Mouse (Mus musculus): Measurements from ENCODE around the gene Atp8b5.
A peak's percentile ranks its signal among the peaks of the same experiment; 100 is the strongest.

The Atp8b5 gene

DNA sequence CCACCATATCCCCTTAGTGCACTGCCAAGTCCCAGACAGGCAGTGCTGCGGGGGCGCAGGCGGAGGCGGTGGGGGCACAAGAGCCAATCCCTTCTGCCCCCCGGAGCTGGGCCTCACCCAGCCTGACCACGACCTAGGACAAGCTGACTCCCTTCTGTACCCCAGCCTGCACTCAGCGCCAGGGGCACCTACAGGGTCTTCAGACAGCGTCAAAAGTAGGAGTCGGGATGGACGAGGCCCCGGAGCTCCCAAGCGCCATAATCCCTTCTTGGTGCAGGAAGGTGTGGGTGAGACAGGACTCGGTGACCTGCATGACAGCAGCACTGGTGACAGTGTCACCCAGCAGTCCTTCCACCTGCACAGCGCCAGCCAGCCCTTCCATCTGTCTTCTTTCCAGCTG is 147.8 kb downstream of the Atp8b5 start:
- no peak for DNase-seq (ENCODE audit: low spot score in 2 of 2)

- DNase-seq (ENCODE audit: low spot score in 2 of 2) = no peak
These were observed 148.5 kb downstream of the Atp8b5 start for GRCm38 (mm10) chr4:43415221-43416070.

- no peak for DNase-seq (ENCODE audit: low spot score in 2 of 2)
These were observed 149.1 kb downstream of the Atp8b5 start for GRCm38 (mm10) chr4:43416071-43416490.

GRCm38 (mm10) chr4:43417269-43418062 is 150.5 kb downstream of the Atp8b5 start:
- DNase-seq (ENCODE audit: low spot score in 2 of 2) = no peak

DNA sequence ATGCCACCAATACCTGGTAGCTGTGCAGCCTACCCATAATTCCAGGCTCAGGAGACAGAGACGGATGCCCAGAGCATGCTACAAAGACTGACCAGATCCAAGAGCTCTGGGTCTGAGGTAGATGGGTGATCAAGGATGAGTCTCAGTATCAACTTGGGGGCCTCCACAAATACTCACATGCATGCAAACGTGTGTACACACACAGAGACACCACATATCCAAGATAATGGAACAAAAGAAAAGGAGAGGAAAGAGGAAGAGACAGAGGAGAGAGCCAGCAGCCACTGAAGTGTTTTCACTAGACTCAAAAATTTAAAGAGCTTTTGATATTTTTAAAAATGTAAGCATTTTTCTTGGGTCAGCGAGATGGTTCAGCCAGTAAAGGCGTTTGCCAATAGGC is 151.5 kb downstream of the Atp8b5 start:
- DNase-seq (ENCODE audit: low spot score in 2 of 2) = no peak

GRCm38 (mm10) chr4:43418973-43419656 is 152.2 kb downstream of the Atp8b5 start:
- DNase-seq (ENCODE audit: low spot score in 2 of 2) = no peak

GRCm38 (mm10) chr4:43419801-43420281 is 152.9 kb downstream of the Atp8b5 start:
- no peak for DNase-seq (ENCODE audit: low spot score in 2 of 2)

- DNase-seq (ENCODE audit: low spot score in 2 of 2) = peak; percentile 62 to 75
These were observed 153.3 kb downstream of the Atp8b5 start for GRCm38 (mm10) chr4:43420305-43420704.

DNA sequence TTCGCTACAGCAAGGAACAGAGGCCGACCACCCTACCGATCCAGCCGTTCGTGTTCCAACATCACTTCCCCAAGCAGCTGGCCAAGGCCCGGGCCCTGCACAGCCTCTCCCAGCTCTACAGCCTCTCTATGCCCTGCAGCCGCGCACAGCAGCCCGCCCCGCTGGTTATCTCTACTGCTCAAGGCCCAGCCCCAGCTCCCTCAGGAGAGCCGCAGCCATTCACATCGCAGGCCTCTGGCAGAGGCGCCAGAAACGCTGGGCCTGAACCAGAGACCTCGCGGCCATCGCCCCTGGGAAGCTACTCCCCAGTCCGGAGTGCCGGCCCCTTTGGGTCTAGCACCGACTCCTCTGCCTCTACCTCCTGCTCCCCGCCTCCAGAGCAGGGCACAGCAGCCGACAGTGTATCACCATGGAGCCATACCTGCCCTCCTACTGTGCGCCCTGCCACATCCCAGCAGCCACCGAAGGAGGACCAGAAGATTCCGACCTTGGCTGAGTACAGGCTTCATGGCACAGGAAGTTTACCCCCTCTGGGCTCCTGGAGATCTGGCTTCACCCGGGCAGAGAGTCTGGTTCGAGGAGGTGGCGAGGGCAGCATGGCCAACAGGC is 154.8 kb downstream of the Atp8b5 start:
- peak in 1 of 2 experiments; percentile 61 for DNase-seq (ENCODE audit: low spot score in 2 of 2)
